Mouse (Mus musculus) ZHBTc4 (cell line): ENCODE results near the gene Olfr90.
"Not testable (repeated sequence)": the region's sequence is repeated elsewhere in the genome, so short reads cannot be mapped to it uniquely, and the experiment has no call there.

Experiments
- DNase-seq: peaks from one replicate; pipeline ENCODE4 v3.0.0-alpha.2; 2011; ENCODE audit warnings: low read depth, low spot score

Gene Olfr90

GRCm38 (mm10) chr17:37088399-37088798, at the start of gene Olfr90:
TSS of gene Olfr90 (minus strand) at chr17:37088499.
- no peak for DNase-seq

- not testable (repeated sequence) for DNase-seq
These were observed 43.1 kb upstream of the Olfr90 start for GRCm38 (mm10) chr17:37131366-37131765.

- no peak for DNase-seq
These were observed 31.7 kb upstream of the Olfr90 start, which contains the start of gene Olfr92 for GRCm38 (mm10) chr17:37119988-37120387. TSS of gene Olfr92 (minus strand) at chr17:37120088.

- DNase-seq, result no peak
These were observed 9.9 kb upstream of the Olfr90 start, which contains the start of gene Olfr91 for GRCm38 (mm10) chr17:37098178-37098577. TSS of gene Olfr91 (minus strand) at chr17:37098278.

GRCm38 (mm10) chr17:37093289-37093688, 5.0 kb upstream of the Olfr90 start:
- DNase-seq, result no peak

- DNase-seq, result no peak
These were observed 3.9 kb upstream of the Olfr90 start for GRCm38 (mm10) chr17:37092198-37092597.

GRCm38 (mm10) chr17:37085545-37085944, 2.8 kb downstream of the Olfr90 start:
- no peak for DNase-seq

- DNase-seq, result peak; percentile 63
These were observed 3.7 kb downstream of the Olfr90 start for GRCm38 (mm10) chr17:37084632-37085031.

- peak; percentile 89 for DNase-seq
These were observed 5.0 kb downstream of the Olfr90 start for GRCm38 (mm10) chr17:37083327-37083726.

- no peak for DNase-seq
These were observed 6.6 kb downstream of the Olfr90 start for GRCm38 (mm10) chr17:37081659-37082058.

- DNase-seq, result peak; percentile 78
These were observed 8.2 kb downstream of the Olfr90 start for GRCm38 (mm10) chr17:37080119-37080518.

GRCm38 (mm10) chr17:37078990-37079389, 9.3 kb downstream of the Olfr90 start:
- DNase-seq, result peak; percentile 96

GRCm38 (mm10) chr17:37078193-37078592, 10.1 kb downstream of the Olfr90 start:
- DNase-seq, result peak; percentile 83

- no peak for DNase-seq
These were observed 12.5 kb downstream of the Olfr90 start for GRCm38 (mm10) chr17:37075766-37076165.

- DNase-seq, result no peak
These were observed 13.1 kb downstream of the Olfr90 start for GRCm38 (mm10) chr17:37075181-37075580.

- DNase-seq, result peak; percentile 63
These were observed 15.5 kb downstream of the Olfr90 start for GRCm38 (mm10) chr17:37072730-37073276.

- no peak for DNase-seq
These were observed 16.1 kb downstream of the Olfr90 start for GRCm38 (mm10) chr17:37072080-37072729.

- DNase-seq, result no peak
These were observed 18.2 kb downstream of the Olfr90 start for GRCm38 (mm10) chr17:37070121-37070520.

GRCm38 (mm10) chr17:37067861-37068260, 20.4 kb downstream of the Olfr90 start:
- no peak for DNase-seq

GRCm38 (mm10) chr17:37065993-37066392, 22.3 kb downstream of the Olfr90 start:
- no peak for DNase-seq

GRCm38 (mm10) chr17:37063686-37064495, 24.4 kb downstream of the Olfr90 start:
- DNase-seq, result peak; percentile 67

GRCm38 (mm10) chr17:37063063-37063462, 25.2 kb downstream of the Olfr90 start:
- no peak for DNase-seq
